Mouse (Mus musculus): ENCODE data around the gene Afg3l1.
"Not testable (repeated sequence)": the region's sequence is repeated elsewhere in the genome, so short reads cannot be mapped to it uniquely, and the experiment has no call there.

The Afg3l1 gene

GRCm38 (mm10) chr8:123463651-123464050 is 14.1 kb upstream of the Afg3l1 start:
- DNase-seq (ENCODE audit: low read depth, low spot score), result peak; percentile 24

GRCm38 (mm10) chr8:123467476-123467875 is 10.2 kb upstream of the Afg3l1 start:
- DNase-seq (ENCODE audit: low read depth, low spot score), result peak; percentile 58

GRCm38 (mm10) chr8:123472991-123473390 is 4.7 kb upstream of the Afg3l1 start:
- DNase-seq (ENCODE audit: low read depth, low spot score), result not testable (repeated sequence)

GRCm38 (mm10) chr8:123474549-123474948 is 3.2 kb upstream of the Afg3l1 start:
- DNase-seq (ENCODE audit: low read depth, low spot score), result not testable (repeated sequence)

GRCm38 (mm10) chr8:123476911-123477736 is 579 bp upstream of the Afg3l1 start:
- DNase-seq (ENCODE audit: low read depth, low spot score), result peak; percentile 29

GRCm38 (mm10) chr8:123478456-123479218 is 934 bp downstream of the Afg3l1 start:
- peak; percentile 42 for DNase-seq (ENCODE audit: low read depth, low spot score)

GRCm38 (mm10) chr8:123482627-123483026 is 4.9 kb downstream of the Afg3l1 start:
- DNase-seq (ENCODE audit: low read depth, low spot score), result peak; percentile 27

GRCm38 (mm10) chr8:123491280-123492075 is 13.8 kb downstream of the Afg3l1 start:
- DNase-seq (ENCODE audit: low read depth, low spot score), result no peak

- no peak for DNase-seq (ENCODE audit: low read depth, low spot score)
These were observed 15.2 kb downstream of the Afg3l1 start for GRCm38 (mm10) chr8:123492898-123493297.

GRCm38 (mm10) chr8:123497699-123498098 is 20.0 kb downstream of the Afg3l1 start:
- no peak for DNase-seq (ENCODE audit: low read depth, low spot score)

- DNase-seq (ENCODE audit: low read depth, low spot score), result no peak
These were observed 21.3 kb downstream of the Afg3l1 start for GRCm38 (mm10) chr8:123498963-123499362.

GRCm38 (mm10) chr8:123499556-123499955 is 21.9 kb downstream of the Afg3l1 start:
- DNase-seq (ENCODE audit: low read depth, low spot score), result no peak

- DNase-seq (ENCODE audit: low read depth, low spot score), result no peak
These were observed 24.5 kb downstream of the Afg3l1 start for GRCm38 (mm10) chr8:123502192-123502591.

GRCm38 (mm10) chr8:123503801-123504467 is 26.2 kb downstream of the Afg3l1 start:
- DNase-seq (ENCODE audit: low read depth, low spot score), result no peak

- no peak for DNase-seq (ENCODE audit: low read depth, low spot score)
These were observed 27.0 kb downstream of the Afg3l1 start for GRCm38 (mm10) chr8:123504591-123505195.

GRCm38 (mm10) chr8:123505267-123505666 is 27.6 kb downstream of the Afg3l1 start:
- DNase-seq (ENCODE audit: low read depth, low spot score), result no peak

- no peak for DNase-seq (ENCODE audit: low read depth, low spot score)
These were observed 28.0 kb downstream of the Afg3l1 start for GRCm38 (mm10) chr8:123505695-123506094.

GRCm38 (mm10) chr8:123507153-123507552 is 29.4 kb downstream of the Afg3l1 start:
- no peak for DNase-seq (ENCODE audit: low read depth, low spot score)

- no peak for DNase-seq (ENCODE audit: low read depth, low spot score)
These were observed 33.1 kb downstream of the Afg3l1 start for GRCm38 (mm10) chr8:123510819-123511218.

GRCm38 (mm10) chr8:123514136-123514535 is 36.4 kb downstream of the Afg3l1 start:
- no peak for DNase-seq (ENCODE audit: low read depth, low spot score)

All from 3T3-L1 (cell line).